Mouse (Mus musculus) midbrain, postnatal 0 days (tissue): Measurements from ENCODE around the gene Cradd. TPM values are rescaled to one million over a fixed set of nuclear protein-coding genes. Genes with fewer than 3 reads are reported as not detected.
A peak's percentile ranks its signal among the peaks of the same experiment; 100 is the strongest.

Experiments
- ATAC-seq: fragments of 200-750 bp; cut with Nextera tagmentation; 2 replicates; pipeline ENCODE4 v1.8.0; 2017; ENCODE audit warnings: moderate number of reproducible peaks, mild to moderate bottlenecking, moderate TSS enrichment, moderate library complexity; ENCODE audit not compliant: low FRiP score
- DNase-seq: peaks from one replicate; pipeline ENCODE4 v3.0.0-alpha.2; 2015; ENCODE audit warnings: low spot score
- H3K27ac ChIP-seq: fragments of 300-500 bp; sonication (generic); 2 replicates; pipeline ENCODE4 v1.5.1; 2014; ENCODE audit warnings: low read depth, mild to moderate bottlenecking, low read length, mixed read lengths
- H3K27me3 ChIP-seq: fragments of 300-500 bp; sonication (generic); 2 replicates; pipeline ENCODE4 v1.6.1; 2014; ENCODE audit warnings: low read length, control low read depth, mixed read lengths; ENCODE audit not compliant: insufficient read depth
- H3K36me3 ChIP-seq: fragments of 300-500 bp; sonication (generic); 2 replicates; pipeline ENCODE4 v1.6.1; 2014; ENCODE audit warnings: low read length, control low read depth, mixed read lengths; ENCODE audit not compliant: insufficient read depth
- H3K4me1 ChIP-seq: fragments of 300-500 bp; sonication (generic); 2 replicates; pipeline ENCODE4 v1.6.1; 2014; ENCODE audit warnings: mild to moderate bottlenecking, control low read depth, antibody characterized with exemption, low read length, mixed read lengths; ENCODE audit not compliant: insufficient read depth
- H3K4me2 ChIP-seq: fragments of 300-500 bp; sonication (generic); 2 replicates; pipeline ENCODE4 v1.6.1; 2014; ENCODE audit warnings: low read depth, mild to moderate bottlenecking, low read length, mixed read lengths; ENCODE audit not compliant: poor library complexity, severe bottlenecking
- H3K4me3 ChIP-seq: fragments of 300-500 bp; sonication (generic); 2 replicates; pipeline ENCODE4 v1.5.1; 2014; ENCODE audit warnings: low read depth, mild to moderate bottlenecking, low read length, moderate library complexity
- H3K9ac ChIP-seq: fragments of 300-500 bp; sonication (generic); replicated peaks from 2 replicates; pipeline ENCODE4 v1.6.1; 2014; ENCODE audit warnings: mild to moderate bottlenecking, low read length, moderate library complexity, mixed read lengths; ENCODE audit not compliant: poor library complexity, severe bottlenecking
- H3K9me3 ChIP-seq: fragments of 300-500 bp; sonication (generic); 2 replicates; pipeline ENCODE4 v1.6.1; 2016; ENCODE audit warnings: low read length, control low read depth
- CTCF ChIP-seq: IDR thresholded peaks from 2 replicates; pipeline ENCODE4 v1.5.1; 2016; ENCODE audit warnings: antibody characterized with exemption, mild to moderate bottlenecking
- WGBS: fragments of 180-500 bp; shearing (Covaris S2); extraction: QIAGEN DNeasy Blood & Tissue Kit; methylation state at CpG from one replicate; pipeline ENCODE4 v1.1.7; 2014; 5-methylcytosine and 5-hydroxymethylcytosine counted together
- polyA plus RNA-seq: library from polyadenylated mRNA; unstranded; fragments of >200 nt; fragmentation: Nextera tagmentation; extraction: Ambion mirVana; gene quantifications from 2 replicates; pipeline ENCODE4 v1.2.1, GENCODE M21; 2015
- total RNA-seq: library from RNA; depleted of rRNA; stranded (reverse); fragments of >200 nt; gene quantifications from 2 replicates; pipeline ENCODE4 v1.2.3, GENCODE M21; 2014

The Cradd gene
- total and polyA plus RNA-seq, 2 experiments from 2014 or later, result 8.2 to 9.2 TPM

DNA sequence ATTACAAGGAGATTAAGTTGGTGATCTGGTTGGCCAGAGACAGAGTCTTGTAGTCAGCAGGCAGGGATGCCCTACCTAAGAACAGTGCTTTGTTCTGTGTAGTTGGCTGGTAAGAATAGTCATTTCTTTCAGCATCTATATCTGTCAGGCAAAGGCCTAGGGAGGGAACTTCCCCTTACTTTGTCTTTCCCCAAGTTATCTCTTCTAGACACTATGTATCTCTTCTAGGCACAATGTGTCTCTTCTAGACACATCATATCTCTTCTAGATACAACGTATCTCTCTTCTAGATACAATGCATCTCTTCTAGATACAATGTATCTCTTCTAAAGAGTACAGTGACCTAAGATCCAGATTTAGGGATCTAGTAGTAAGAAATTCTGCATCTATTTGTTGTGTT is 169.3 kb downstream of the Cradd start:
- no peaks in the 10 kb centered on the region for H3K27me3 ChIP-seq
- ATAC-seq (no peak), DNase-seq (no peak)
- no peak overlapping the region for H3K4me3 ChIP-seq
- no peak for TF ChIP-seq CTCF
- no peaks in the 10 kb centered on the region for H3K4me1 ChIP-seq
- no peaks in the 10 kb centered on the region for H3K36me3 ChIP-seq
- no peak overlapping the region for H3K4me2 ChIP-seq
- H3K9ac ChIP-seq, result no peak overlapping the region
- 75% methylated on average over 1 of the region's 1 CpGs for WGBS
- H3K9me3 ChIP-seq, result no peaks in the 10 kb centered on the region
- no peak overlapping the region for H3K27ac ChIP-seq

DNA sequence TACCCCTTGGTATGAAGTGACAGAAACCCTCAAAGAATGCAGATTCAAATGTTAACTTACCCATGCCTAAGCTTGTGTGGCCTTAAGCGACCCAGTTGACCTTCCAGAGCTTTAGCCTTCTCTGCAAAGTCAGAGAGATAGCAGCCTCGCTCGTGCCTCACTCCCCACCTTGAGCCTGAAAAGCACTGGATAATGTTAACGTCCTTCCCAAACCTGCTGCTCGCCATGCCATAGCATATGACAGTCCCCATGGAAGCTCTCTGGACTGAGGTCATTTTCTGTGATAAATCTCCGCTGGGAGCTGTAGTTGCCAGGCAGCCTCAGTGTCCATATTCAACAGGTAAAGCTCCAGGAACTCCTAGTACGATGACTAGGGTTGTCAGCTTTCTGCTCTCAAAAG is 170.7 kb downstream of the Cradd start:
- Histone ChIP-seq H3K4me3 (no peak overlapping the region), H3K9ac (no peak overlapping the region), H3K27ac (no peak overlapping the region), H3K27me3 (no peaks in the 10 kb centered on the region), H3K36me3 (no peaks in the 10 kb centered on the region), H3K9me3 (no peaks in the 10 kb centered on the region), H3K4me2 (no peak overlapping the region), H3K4me1 (no peaks in the 10 kb centered on the region)
- DNase-seq (no peak), ATAC-seq (no peak)
- WGBS, result 83% methylated on average over 7 of the region's 7 CpGs
- no peak for TF ChIP-seq CTCF

DNA sequence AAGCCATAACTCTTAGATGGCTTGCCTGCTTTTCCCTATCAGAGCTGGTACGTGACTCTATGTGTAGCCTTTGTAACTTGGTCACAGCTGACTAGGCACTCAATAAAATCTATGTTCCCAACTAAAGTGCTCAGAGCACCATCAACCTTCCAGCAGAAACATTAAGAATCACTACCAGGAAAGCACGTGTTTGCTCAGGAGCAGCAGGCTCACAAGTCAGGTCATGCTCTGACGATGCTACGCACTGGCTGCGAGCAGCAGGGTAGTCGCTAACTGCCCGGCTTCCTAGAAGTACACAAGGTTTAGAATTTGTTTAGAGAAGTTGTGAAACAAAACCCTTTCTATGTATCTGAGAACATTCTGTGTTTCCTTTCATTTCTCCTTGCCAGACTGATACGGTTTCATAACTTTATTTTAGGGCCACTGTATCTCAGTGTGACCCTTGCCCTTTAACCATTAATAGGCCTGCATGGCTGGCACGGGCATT is 171.4 kb downstream of the Cradd start:
- DNase-seq, result no peak
- H3K4me3 ChIP-seq, result no peak overlapping the region
- no peak overlapping the region for H3K4me2 ChIP-seq
- H3K27ac ChIP-seq, result no peak overlapping the region
- no peak for ATAC-seq
- H3K9me3 ChIP-seq, result no peaks in the 10 kb centered on the region
- no peak overlapping the region for H3K9ac ChIP-seq
- H3K27me3 ChIP-seq, result no peaks in the 10 kb centered on the region
- no peak for TF ChIP-seq CTCF
- H3K36me3 ChIP-seq, result no peaks in the 10 kb centered on the region
- WGBS, result 85% methylated on average over 9 of the region's 9 CpGs
- H3K4me1 ChIP-seq, result no peaks in the 10 kb centered on the region

GRCm38 (mm10) chr10:95151012-95151768 is 172.7 kb downstream of the Cradd start:
- H3K4me1 ChIP-seq, result no peaks in the 10 kb centered on the region
- DNase-seq (peak; percentile 52), ATAC-seq (no peak)
- no peaks in the 10 kb centered on the region for H3K27me3 ChIP-seq
- no peak overlapping the region for H3K27ac ChIP-seq
- TF ChIP-seq CTCF, result no peak
- H3K9me3 ChIP-seq, result no peaks in the 10 kb centered on the region
- H3K36me3 ChIP-seq, result no peaks in the 10 kb centered on the region
- WGBS, result 94% methylated on average over 6 of the region's 6 CpGs
- H3K4me2 ChIP-seq, result no peak overlapping the region
- H3K9ac ChIP-seq, result no peak overlapping the region
- no peak overlapping the region for H3K4me3 ChIP-seq

DNA sequence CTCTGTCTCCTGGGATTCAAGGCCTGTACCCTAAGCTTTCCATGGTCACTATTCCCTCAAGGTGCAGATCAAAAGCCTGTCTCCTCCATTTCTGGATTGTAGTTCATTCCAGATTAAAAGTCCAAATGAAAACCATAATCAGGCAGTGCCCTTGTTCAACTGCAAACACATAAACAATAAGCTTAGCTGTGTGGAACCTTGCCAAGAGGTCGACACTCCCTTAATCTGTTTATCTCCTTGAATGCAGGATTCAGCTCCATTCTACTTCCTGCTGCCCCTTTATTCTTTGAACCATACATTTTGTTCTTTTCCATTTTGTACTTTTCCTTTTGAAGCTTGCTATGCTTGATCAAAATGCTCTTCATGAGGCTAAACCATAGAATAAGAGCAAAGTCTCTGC is 174.3 kb downstream of the Cradd start:
- H3K4me2 ChIP-seq, result no peak overlapping the region
- no peak for TF ChIP-seq CTCF
- no peaks in the 10 kb centered on the region for H3K27me3 ChIP-seq
- ATAC-seq (no peak), DNase-seq (no peak)
- no peak overlapping the region for H3K27ac ChIP-seq
- WGBS, result 22% methylated on average over 1 of the region's 1 CpGs
- no peaks in the 10 kb centered on the region for H3K36me3 ChIP-seq
- 0 out of 2 replicates have a peak, but pooled peaks cover 4% of the 10 kb centered on the region for H3K4me1 ChIP-seq
- no peak overlapping the region for H3K4me3 ChIP-seq
- no peak overlapping the region for H3K9ac ChIP-seq
- H3K9me3 ChIP-seq, result no peaks in the 10 kb centered on the region

GRCm38 (mm10) chr10:95148641-95149040 is 175.3 kb downstream of the Cradd start:
- H3K4me3 ChIP-seq, result no peak overlapping the region
- DNase-seq (no peak), ATAC-seq (no peak)
- H3K27me3 ChIP-seq, result no peaks in the 10 kb centered on the region
- no peak for TF ChIP-seq CTCF
- no peak overlapping the region for H3K4me2 ChIP-seq
- no peaks in the 10 kb centered on the region for H3K9me3 ChIP-seq
- H3K9ac ChIP-seq, result no peak overlapping the region
- no peak overlapping the region for H3K27ac ChIP-seq
- peaks cover 8% of the 10 kb centered on the region; the same call in 1 of the 2 replicates for H3K4me1 ChIP-seq
- H3K36me3 ChIP-seq, result no peaks in the 10 kb centered on the region
- 96% methylated on average over 3 of the region's 3 CpGs for WGBS
